Mouse (Mus musculus) cortical plate, adult 2 months (tissue): ENCODE results near the gene Cyb561d1. TPM values are rescaled to one million over a fixed set of nuclear protein-coding genes. Genes with fewer than 3 reads are reported as not detected.

ENCODE experiments used
- H3K27ac ChIP-seq: fragments of 200-500 bp; 2 replicates; pipeline ENCODE4 v1.5.1; 2012; ENCODE audit warnings: low read length, control low read depth, inconsistent platforms; ENCODE audit not compliant: insufficient read depth
- H3K4me1 ChIP-seq: fragments of 200-500 bp; 2 replicates; pipeline ENCODE4 v1.6.1; 2011; ENCODE audit warnings: low read length; ENCODE audit not compliant: control insufficient read depth, insufficient read depth
- H3K4me3 ChIP-seq: fragments of 200-500 bp; 2 replicates; pipeline ENCODE4 v1.5.1; 2011; ENCODE audit warnings: mild to moderate bottlenecking, low read length, control low read depth; ENCODE audit not compliant: insufficient read depth
- CTCF ChIP-seq: fragments of 200-500 bp; IDR thresholded peaks from 2 replicates; pipeline ENCODE4 v1.5.1; 2011; ENCODE audit warnings: mild to moderate bottlenecking, control low read depth, low read length; ENCODE audit not compliant: insufficient read depth; ENCODE audit errors: extremely low read depth
- POLR2A ChIP-seq: fragments of 200-500 bp; IDR thresholded peaks from 2 replicates; pipeline ENCODE4 v1.6.1; 2011; ENCODE audit warnings: mild to moderate bottlenecking, low read length, control low read depth; ENCODE audit not compliant: insufficient read depth; ENCODE audit errors: extremely low read depth
- polyA plus RNA-seq: library from polyadenylated mRNA; depleted of rRNA; stranded (reverse); fragments of >200 nt; gene quantifications from 2 replicates; pipeline ENCODE4 v1.2.3, GENCODE M21; 2012

The Cyb561d1 gene
- polyA plus RNA-seq, 1 experiment: 15.0 TPM

GRCm38 (mm10) chr3:108174672-108175531 is 26.1 kb downstream of the Cyb561d1 start:
- Histone ChIP-seq H3K27ac (no peak overlapping the region), H3K4me1 (peaks cover 3% of the 10 kb centered on the region; the same call in 1 of the 2 replicates), H3K4me3 (no peak overlapping the region)
- TF ChIP-seq CTCF (no peak), POLR2A (0 out of 2 replicates have a peak, but pooled peaks have one; percentile 4)

- no peak overlapping the region for H3K27ac ChIP-seq
- H3K4me1 ChIP-seq: peaks cover 3% of the 10 kb centered on the region; the same call in 1 of the 2 replicates
- H3K4me3 ChIP-seq: no peak overlapping the region
- no peak for TF ChIP-seq POLR2A
- no peak for TF ChIP-seq CTCF
These were observed 31.8 kb downstream of the Cyb561d1 start for GRCm38 (mm10) chr3:108169199-108169598.

GRCm38 (mm10) chr3:108167499-108167898 is 33.5 kb downstream of the Cyb561d1 start:
- H3K27ac ChIP-seq: no peak overlapping the region
- H3K4me1 ChIP-seq: peaks cover 3% of the 10 kb centered on the region; the same call in 1 of the 2 replicates
- H3K4me3 ChIP-seq: no peak overlapping the region
- TF ChIP-seq POLR2A (no peak), CTCF (no peak)

GRCm38 (mm10) chr3:108166486-108167211 is 34.4 kb downstream of the Cyb561d1 start:
- peaks cover 3% of the 10 kb centered on the region; the same call in 1 of the 2 replicates for H3K4me1 ChIP-seq
- H3K4me3 ChIP-seq: no peak overlapping the region
- H3K27ac ChIP-seq: no peak overlapping the region
- TF ChIP-seq POLR2A (no peak), CTCF (peak; percentile 26; the same call in 1 of the 2 replicates)

GRCm38 (mm10) chr3:108165532-108166315 is 35.3 kb downstream of the Cyb561d1 start:
- TF ChIP-seq POLR2A (no peak), CTCF (no peak)
- Histone ChIP-seq H3K4me1 (peaks cover 3% of the 10 kb centered on the region; the same call in 1 of the 2 replicates), H3K4me3 (no peak overlapping the region), H3K27ac (no peak overlapping the region)

- TF ChIP-seq POLR2A (no peak), CTCF (peak; percentile 98)
- H3K4me3 ChIP-seq: peak overlapping the region; percentile 12; the same call in 1 of the 2 replicates
- H3K27ac ChIP-seq: no peak overlapping the region
- H3K4me1 ChIP-seq: peaks cover 5% of the 10 kb centered on the region
These were observed 36.2 kb downstream of the Cyb561d1 start for GRCm38 (mm10) chr3:108164807-108165206.

- TF ChIP-seq POLR2A (no peak), CTCF (no peak)
- H3K27ac ChIP-seq: no peak overlapping the region
- H3K4me3 ChIP-seq: no peak overlapping the region
- peaks cover 12% of the 10 kb centered on the region for H3K4me1 ChIP-seq
These were observed 36.9 kb downstream of the Cyb561d1 start for GRCm38 (mm10) chr3:108164091-108164490.

GRCm38 (mm10) chr3:108158383-108159037 is 42.5 kb downstream of the Cyb561d1 start:
- H3K4me3 ChIP-seq: no peak overlapping the region
- peaks cover 11% of the 10 kb centered on the region for H3K4me1 ChIP-seq
- TF ChIP-seq CTCF: no peak
- peak; percentile 82; the same call in 1 of the 2 replicates for TF ChIP-seq POLR2A
- peak overlapping the region; percentile 97 for H3K27ac ChIP-seq
